8 mouse cellular contexts compared by ENCODE assay signal in the genomic region with DNA sequence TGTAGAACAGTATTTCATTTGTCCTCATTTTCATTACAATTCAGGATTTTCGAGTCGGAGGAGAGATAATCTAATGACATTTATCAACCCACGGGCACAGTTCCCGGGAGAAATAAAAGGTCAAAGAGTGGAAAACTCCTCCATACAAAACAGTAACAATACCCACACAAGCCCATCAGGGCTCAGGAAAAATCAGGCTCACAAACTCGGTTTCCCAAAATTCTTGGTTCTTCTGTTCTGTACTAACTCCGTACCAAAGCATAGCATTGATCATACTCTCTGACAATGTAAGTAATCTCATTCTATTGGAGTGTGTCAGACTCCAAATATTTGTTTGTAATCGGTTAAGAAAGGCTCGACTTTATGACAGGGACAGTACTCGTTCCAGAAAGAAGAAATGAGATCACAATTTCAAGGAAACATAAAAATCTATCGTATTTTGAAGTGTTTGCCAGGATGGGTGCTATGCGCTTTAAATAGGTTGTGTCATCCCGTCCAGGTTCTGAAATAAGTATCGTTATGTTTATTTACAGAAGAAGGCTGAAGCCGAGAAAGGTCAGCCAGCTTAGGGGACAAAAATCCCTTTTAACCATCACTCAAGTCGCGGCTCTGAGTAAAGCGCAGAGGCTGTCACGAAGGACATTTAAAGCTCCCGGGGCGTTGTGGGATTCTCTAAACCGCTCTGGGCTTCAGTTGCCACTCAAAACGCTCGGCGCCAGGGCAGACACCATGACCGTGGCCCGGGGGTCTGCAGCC. TPM values are rescaled to one million over a fixed set of nuclear protein-coding genes. Genes with fewer than 3 reads are reported as not detected.
DNase-seq lines count a peak whose midpoint lies in the region; ATAC-seq and TF ChIP-seq lines count a peak whose summit lies in the region.

No protein-coding gene starts in this region.

- H3K4me2 ChIP-seq in midbrain, embryonic 11.5 days: peak overlapping the region; percentile 47

- no peaks in the 10 kb centered on the region for H3K27me3 ChIP-seq in kidney, adult 2 months (replicated peaks; ENCODE audit: control insufficient read depth, insufficient read depth, low read length)
- H3K27me3 ChIP-seq in hindbrain, embryonic 10.5 days (ENCODE audit: insufficient read depth, poor library complexity, severe bottlenecking): no peaks in the 10 kb centered on the region
- H3K27me3 ChIP-seq in midbrain, embryonic 11.5 days (ENCODE audit: control insufficient read depth, insufficient read depth, low read length): no peaks in the 10 kb centered on the region

- no peaks in the 10 kb centered on the region for H3K36me3 ChIP-seq in kidney, adult 2 months (ENCODE audit: control insufficient read depth, insufficient read depth, low read length)
- H3K36me3 ChIP-seq in hindbrain, embryonic 10.5 days: no peaks in the 10 kb centered on the region; the same call in 1 of the 2 replicates
- H3K36me3 ChIP-seq in midbrain, embryonic 11.5 days (ENCODE audit: control insufficient read depth, insufficient read depth, low read length): no peaks in the 10 kb centered on the region; the same call in 1 of the 2 replicates

- ATAC-seq in midbrain, embryonic 11.5 days (ENCODE audit: low FRiP score): no peak

- TF ChIP-seq CTCF in kidney, adult 2 months (conservative IDR thresholded peaks at IDR 0.05; ENCODE audit: insufficient read depth, insufficient read length, low read depth, low read length): no peak
- peak; percentile 13; the same call in 1 of the 2 replicates for TF ChIP-seq CTCF in bone marrow macrophage, adult 2 months (IDR thresholded peaks at IDR 0.05; ENCODE audit: low read depth, low read length)

- H3K9me3 ChIP-seq in hindbrain, embryonic 10.5 days: peaks cover 7% of the 10 kb centered on the region
- no peaks in the 10 kb centered on the region for H3K9me3 ChIP-seq in midbrain, embryonic 11.5 days (ENCODE audit: control insufficient read depth, low read length)

- no peak for TF ChIP-seq POLR2A in kidney, adult 2 months (IDR thresholded peaks at IDR 0.05; ENCODE audit: low read depth, low read length)
- no peak for TF ChIP-seq POLR2A in bone marrow macrophage, adult 2 months (IDR thresholded peaks at IDR 0.05; ENCODE audit: borderline replicate concordance, low read depth, low read length)

- DNase-seq in kidney, adult 2 months: peak; percentile 16
- DNase-seq in kidney, postnatal 36 days: no peak
- no peak for DNase-seq in hindbrain, embryonic 10.5 days (ENCODE audit: low spot score)
- no peak for DNase-seq in midbrain, embryonic 11.5 days (ENCODE audit: low spot score, missing footprints)
- DNase-seq in adipocyte (ENCODE audit: low spot score): no peak
- DNase-seq in layer of hippocampus, adult 9-11 months: no peak
- no peak for DNase-seq in kidney, adult 8-10 months

- no peak overlapping the region for H3K27ac ChIP-seq in kidney, adult 2 months (ENCODE audit: insufficient read depth, low read depth, low read length)
- H3K27ac ChIP-seq in bone marrow macrophage, adult 2 months (ENCODE audit: insufficient read depth, low read depth, low read length): peak overlapping the region; percentile 83
- peak overlapping the region; percentile 97 for H3K27ac ChIP-seq in hindbrain, embryonic 10.5 days
- H3K27ac ChIP-seq in midbrain, embryonic 11.5 days (ENCODE audit: low read depth, low read length): peak overlapping the region; percentile 57

- H3K4me3 ChIP-seq in kidney, adult 2 months (ENCODE audit: insufficient read depth, low read depth, low read length): peak overlapping the region; percentile 99
- H3K4me3 ChIP-seq in bone marrow macrophage, adult 2 months (ENCODE audit: insufficient read depth, low read length): peak overlapping the region; percentile 72
- peak overlapping the region; percentile 84 for H3K4me3 ChIP-seq in hindbrain, embryonic 10.5 days
- H3K4me3 ChIP-seq in midbrain, embryonic 11.5 days (ENCODE audit: low read depth, low read length): peak overlapping the region; percentile 88

- 3% methylated on average over 26 of the region's 26 CpGs for WGBS in kidney, adult 2 months
- 8% methylated on average over 26 of the region's 26 CpGs for WGBS in hindbrain, embryonic 10.5 days
- WGBS in midbrain, embryonic 11.5 days: 5% methylated on average over 26 of the region's 26 CpGs

- H3K4me1 ChIP-seq in kidney, adult 2 months (ENCODE audit: control insufficient read depth, insufficient read depth, low read length): no peaks in the 10 kb centered on the region
- H3K4me1 ChIP-seq in bone marrow macrophage, adult 2 months (ENCODE audit: control insufficient read depth, insufficient read depth, low read length): peaks cover 35% of the 10 kb centered on the region
- peaks cover 21% of the 10 kb centered on the region for H3K4me1 ChIP-seq in hindbrain, embryonic 10.5 days (replicated peaks)
- H3K4me1 ChIP-seq in midbrain, embryonic 11.5 days (ENCODE audit: control insufficient read depth, insufficient read depth, low read length): peaks cover 11% of the 10 kb centered on the region; the same call in 1 of the 2 replicates

- peak overlapping the region; percentile 92 for H3K9ac ChIP-seq in midbrain, embryonic 11.5 days (ENCODE audit: low read length)

RNA-seq across cellular contexts. Expression of gene Arhgap19, which starts 0.7 kb away (rescaled TPM):
- polyA plus RNA-seq in kidney, adult 2 months (2012; rRNA removed): 1.0 and 1.3 TPM in 2 replicates
- polyA plus RNA-seq in bone marrow macrophage, adult 2 months (2012; ENCODE audit: insufficient read depth, insufficient read length, missing spikeins): 67.7 and 73.9 TPM in 2 replicates
- 27.9 and 37.9 TPM in 2 replicates for polyA plus RNA-seq in hindbrain, embryonic 10.5 days (2016; fragmentation: Nextera tagmentation; extraction: Ambion mirVana)
- 36.6 and 38.8 TPM in 2 replicates for polyA plus RNA-seq in midbrain, embryonic 11.5 days (2014; fragmentation: Nextera tagmentation; extraction: Ambion mirVana)

RNA-seq across cellular contexts. Expression of gene Frat1, which starts 28.6 kb away (rescaled TPM):
- polyA plus RNA-seq in kidney, adult 2 months (2012; rRNA removed): 1.3 and 1.6 TPM in 2 replicates
- 6.3 and 7.7 TPM in 2 replicates for polyA plus RNA-seq in bone marrow macrophage, adult 2 months (2012; ENCODE audit: insufficient read depth, insufficient read length, missing spikeins)
- 10.8 and 13.4 TPM in 2 replicates for polyA plus RNA-seq in hindbrain, embryonic 10.5 days (2016; fragmentation: Nextera tagmentation; extraction: Ambion mirVana)
- 9.7 and 10.1 TPM in 2 replicates for polyA plus RNA-seq in midbrain, embryonic 11.5 days (2014; fragmentation: Nextera tagmentation; extraction: Ambion mirVana)

RNA-seq across cellular contexts. Expression of gene Frat2, which starts 46.8 kb away (rescaled TPM):
- 1.4 TPM in 2 replicates for polyA plus RNA-seq in kidney, adult 2 months (2012; rRNA removed)
- 4.4 and 4.5 TPM in 2 replicates for polyA plus RNA-seq in bone marrow macrophage, adult 2 months (2012; ENCODE audit: insufficient read depth, insufficient read length, missing spikeins)
- polyA plus RNA-seq in hindbrain, embryonic 10.5 days (2016; fragmentation: Nextera tagmentation; extraction: Ambion mirVana): 5.4 and 6.7 TPM in 2 replicates
- 6.6 and 7.2 TPM in 2 replicates for polyA plus RNA-seq in midbrain, embryonic 11.5 days (2014; fragmentation: Nextera tagmentation; extraction: Ambion mirVana)

RNA-seq across cellular contexts. Expression of gene Slit1, which starts 57.7 kb away (rescaled TPM):
- 0.05 and 0.17 TPM in 2 replicates for polyA plus RNA-seq in kidney, adult 2 months (2012; rRNA removed)
- polyA plus RNA-seq in bone marrow macrophage, adult 2 months (2012; ENCODE audit: insufficient read depth, insufficient read length, missing spikeins): 4.6 and 6.8 TPM in 2 replicates
- 13.9 and 18.0 TPM in 2 replicates for polyA plus RNA-seq in hindbrain, embryonic 10.5 days (2016; fragmentation: Nextera tagmentation; extraction: Ambion mirVana)
- polyA plus RNA-seq in midbrain, embryonic 11.5 days (2014; fragmentation: Nextera tagmentation; extraction: Ambion mirVana): 8.8 and 10.2 TPM in 2 replicates

Comparison
In these comparisons a context has a peak if more than half of its experiments do, and no peak if none do; other contexts are left out.
1. RNA of gene Arhgap19, which starts 0.7 kb away (polyA plus RNA-seq): 67.7 to 73.9 TPM in bone marrow macrophage, adult 2 months, 36.6 to 38.8 TPM in midbrain, embryonic 11.5 days and 27.9 to 37.9 TPM in hindbrain, embryonic 10.5 days; 1.0 to 1.3 TPM in kidney, adult 2 months; every median in the first group is over 10 times any median in the second.
2. Peak in every context shown above with its lines, with median percentiles within 50 percentile points of each other: H3K4me3 ChIP-seq.